Mouse (Mus musculus) mesoderm, embryonic 11.5 days (tissue): ENCODE measurements around the gene Foxo3.

ENCODE experiments used
- DNase-seq: peaks from one replicate; pipeline ENCODE4 v3.0.0-alpha.2; 2012; ENCODE audit warnings: low read depth, low spot score

Foxo3 gene

GRCm38 (mm10) chr10:42275871-42276501 is 569 bp downstream of the Foxo3 start:
- DNase-seq, result peak; percentile 84

- peak; percentile 47 for DNase-seq
Observed at GRCm38 (mm10) chr10:42275401-42275870, 1.1 kb downstream of the Foxo3 start.

GRCm38 (mm10) chr10:42274712-42275400 is 1.7 kb downstream of the Foxo3 start:
- peak; percentile 26 for DNase-seq

DNA sequence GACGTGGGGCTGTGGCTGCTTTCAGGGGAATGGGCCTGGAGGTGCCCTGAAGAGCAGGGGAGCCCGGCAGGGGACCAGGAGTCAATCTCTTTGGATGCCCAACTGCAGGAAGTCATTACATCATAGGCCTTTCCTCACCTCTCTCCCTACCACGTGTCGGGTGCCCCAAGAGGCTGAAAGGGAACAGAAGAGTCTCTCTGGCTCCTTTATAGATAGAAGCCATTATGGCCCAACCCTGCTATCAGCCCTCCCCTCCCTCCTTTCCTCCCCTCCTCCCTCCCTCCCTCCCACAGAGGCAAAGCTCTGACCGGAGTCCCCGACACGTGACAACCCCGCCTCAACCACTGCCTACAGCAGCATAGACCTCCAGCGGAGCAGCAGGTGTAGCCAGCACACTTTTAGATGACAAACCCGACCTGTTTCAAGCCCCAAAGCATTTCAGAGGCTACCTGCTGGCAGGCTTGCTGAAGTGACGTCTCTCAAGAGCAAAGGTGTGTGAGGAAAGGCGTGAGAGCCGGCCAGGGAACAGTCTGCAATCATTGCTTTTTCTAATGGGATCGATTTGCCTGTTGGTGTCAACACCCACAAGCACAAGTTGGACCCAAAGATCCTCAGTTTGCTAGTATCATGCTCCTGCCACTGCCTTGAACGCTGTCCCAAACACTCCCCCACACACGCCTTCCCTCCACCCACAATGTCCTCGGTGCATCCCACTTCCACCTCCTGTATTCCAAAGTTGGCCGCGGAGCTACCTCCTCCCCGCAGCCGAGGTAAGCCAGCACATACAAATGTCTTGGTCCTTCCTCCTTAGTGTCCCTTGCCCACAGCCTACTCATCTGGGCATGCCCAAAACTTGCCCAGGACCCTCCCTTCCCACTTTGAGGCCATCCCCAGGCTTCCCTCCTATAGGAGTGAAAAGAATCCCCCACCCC is 2.5 kb downstream of the Foxo3 start:
- DNase-seq, result peak; percentile 20

- no peak for DNase-seq
Observed at GRCm38 (mm10) chr10:42273403-42273759, 3.2 kb downstream of the Foxo3 start.

DNA sequence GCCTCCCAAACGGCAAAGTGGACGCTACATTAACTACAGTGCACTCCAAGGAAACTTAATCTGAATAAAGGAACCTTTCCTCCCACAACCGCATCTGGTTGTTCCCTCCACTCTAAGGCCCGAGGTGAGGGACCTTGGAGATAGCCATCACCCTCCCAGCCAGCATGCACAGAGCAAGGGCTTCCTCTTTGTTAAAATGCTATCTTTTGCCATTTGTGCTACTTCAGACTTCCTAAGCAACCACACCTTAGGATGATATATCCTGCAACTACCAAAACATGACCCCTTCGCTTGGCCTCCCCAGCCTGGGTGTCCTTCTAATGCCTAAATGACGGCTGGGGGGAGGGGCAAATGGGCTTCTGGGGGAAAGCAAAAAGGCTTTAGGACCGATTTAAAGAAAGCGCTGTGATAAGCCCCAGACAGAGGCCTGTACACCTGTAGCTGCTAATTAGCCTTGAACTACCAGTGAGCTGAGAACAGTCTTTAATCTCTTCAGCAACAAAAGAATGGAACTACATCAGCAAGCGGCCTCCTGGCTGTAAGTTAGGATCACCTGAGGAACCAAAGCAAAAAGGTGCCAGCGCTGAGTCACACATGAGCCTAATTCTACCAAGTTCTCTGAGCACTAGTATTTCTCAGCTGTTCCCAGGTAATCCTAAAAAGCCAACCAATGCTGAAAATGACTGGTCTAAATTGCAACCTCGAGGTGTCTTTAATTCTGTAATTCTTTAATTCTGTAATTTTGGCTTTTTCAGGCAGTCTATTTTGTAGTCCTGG is 4.9 kb downstream of the Foxo3 start:
- DNase-seq, result no peak

DNA sequence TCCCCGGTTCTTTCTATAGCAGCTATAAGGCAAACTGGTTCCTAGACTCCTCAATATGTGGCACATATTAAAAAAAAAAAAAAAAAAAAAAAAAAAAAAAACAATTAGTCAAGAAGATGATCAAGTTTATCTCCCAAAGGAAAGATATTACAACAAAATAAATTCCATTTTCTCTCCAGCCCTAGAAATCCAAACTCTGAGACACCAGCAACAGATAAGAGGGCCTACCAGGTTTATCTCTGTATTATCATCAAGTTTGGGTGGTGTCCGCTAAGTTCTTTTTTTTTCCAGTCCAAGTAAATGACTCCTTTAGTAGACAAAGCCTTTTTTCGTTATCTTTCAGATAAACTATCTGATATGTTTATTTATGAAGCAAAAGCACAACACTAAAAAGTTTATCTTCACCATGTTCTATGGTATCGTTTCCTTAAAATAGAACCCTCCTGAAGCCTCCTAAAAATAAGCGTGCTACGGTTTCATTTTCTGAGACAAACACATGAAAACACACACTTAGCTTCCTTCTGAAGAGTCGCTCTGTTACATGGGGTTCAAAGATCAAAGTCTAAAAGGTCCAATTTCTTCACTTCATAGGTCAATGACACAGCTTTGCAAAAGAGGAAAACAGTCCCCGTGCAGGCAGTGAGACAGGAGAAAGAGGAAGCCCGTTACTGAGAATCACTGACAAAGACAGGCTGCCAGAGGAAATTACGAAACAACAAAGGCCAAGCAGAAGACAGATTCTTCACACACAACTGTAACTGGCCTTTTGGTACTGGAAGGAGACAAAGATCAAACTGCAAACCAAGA is 6.1 kb downstream of the Foxo3 start:
- no peak for DNase-seq

- no peak for DNase-seq
Observed at GRCm38 (mm10) chr10:42269281-42270025, 7.1 kb downstream of the Foxo3 start.

GRCm38 (mm10) chr10:42267811-42268545 is 8.6 kb downstream of the Foxo3 start:
- DNase-seq, result no peak

- no peak for DNase-seq
Observed at GRCm38 (mm10) chr10:42265021-42265689, 11.4 kb downstream of the Foxo3 start.

- DNase-seq, result no peak
Observed at GRCm38 (mm10) chr10:42264195-42264594, 12.4 kb downstream of the Foxo3 start.

GRCm38 (mm10) chr10:42263701-42264100 is 12.9 kb downstream of the Foxo3 start:
- no peak for DNase-seq

GRCm38 (mm10) chr10:42262061-42262460 is 14.5 kb downstream of the Foxo3 start:
- DNase-seq, result no peak

DNA sequence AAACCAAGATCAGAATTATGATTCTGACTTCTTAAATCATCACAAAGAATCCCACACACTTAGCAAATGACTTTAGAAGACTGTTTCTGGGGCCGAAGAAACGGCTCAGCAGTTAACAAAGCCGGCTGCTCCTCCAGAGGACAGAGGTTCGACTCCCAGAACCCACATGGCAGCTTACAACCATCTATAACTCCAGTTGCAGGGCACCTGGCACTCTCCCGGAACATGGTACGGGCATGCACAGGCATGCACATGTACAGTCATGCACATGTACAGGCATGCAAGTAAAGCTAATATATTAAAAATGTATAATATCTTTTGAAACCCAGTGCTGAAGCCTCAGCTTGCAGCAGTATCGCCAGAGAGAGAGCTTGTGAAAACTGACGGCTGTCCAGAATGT is 15.5 kb downstream of the Foxo3 start:
- no peak for DNase-seq

- no peak for DNase-seq
Observed at GRCm38 (mm10) chr10:42260523-42260922, 16.0 kb downstream of the Foxo3 start.

DNA sequence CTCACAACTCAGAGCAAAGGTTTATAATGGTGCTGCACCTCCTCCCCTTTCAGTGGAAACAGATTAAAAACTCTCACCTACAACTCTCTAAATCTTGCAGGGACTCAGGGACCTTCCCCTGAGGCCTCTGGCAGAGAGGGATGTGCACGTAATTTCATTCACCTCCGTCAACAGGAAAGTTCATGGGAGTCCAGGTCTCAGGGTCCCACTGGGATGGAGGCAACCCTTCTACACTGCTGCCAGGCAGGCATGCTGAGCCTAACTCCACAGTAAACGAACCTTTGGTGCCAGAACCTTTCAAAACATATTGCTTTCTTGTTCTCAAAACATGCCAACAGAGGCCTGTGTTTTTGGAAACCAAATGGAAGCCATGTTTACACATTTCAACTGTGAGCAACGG is 17.0 kb downstream of the Foxo3 start:
- no peak for DNase-seq

DNA sequence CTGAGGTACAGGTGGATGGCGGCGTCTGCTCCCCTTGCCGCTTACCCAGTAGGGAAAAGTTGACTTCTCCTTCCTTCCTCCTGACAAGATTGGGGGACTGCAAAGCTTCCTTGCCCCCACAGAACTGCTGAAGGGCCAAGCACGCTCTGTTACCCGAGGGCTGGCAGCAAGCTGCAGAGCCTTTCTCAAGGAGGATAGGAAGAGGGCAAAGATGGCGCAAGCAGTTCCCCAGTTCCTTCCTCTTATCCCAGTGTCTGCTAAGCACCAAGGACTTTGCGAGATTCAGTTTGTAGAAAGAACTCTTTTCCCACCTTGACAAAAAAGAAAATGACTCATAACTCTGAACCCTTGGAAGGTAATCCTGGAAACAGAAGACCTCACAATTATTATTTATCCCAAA is 18.6 kb downstream of the Foxo3 start:
- DNase-seq, result no peak

- DNase-seq, result no peak
Observed at GRCm38 (mm10) chr10:42254788-42255187, 21.8 kb downstream of the Foxo3 start.
